Mouse (Mus musculus) fat pad, adult 2 months (tissue): ENCODE measurements around the gene Itga9.

Source experiments
- DNase-seq: peaks from one replicate; pipeline ENCODE4 v3.0.0-alpha.2; 2011; ENCODE audit warnings: low read depth, low spot score; ENCODE audit errors: extremely low read depth

Itga9 gene

DNA sequence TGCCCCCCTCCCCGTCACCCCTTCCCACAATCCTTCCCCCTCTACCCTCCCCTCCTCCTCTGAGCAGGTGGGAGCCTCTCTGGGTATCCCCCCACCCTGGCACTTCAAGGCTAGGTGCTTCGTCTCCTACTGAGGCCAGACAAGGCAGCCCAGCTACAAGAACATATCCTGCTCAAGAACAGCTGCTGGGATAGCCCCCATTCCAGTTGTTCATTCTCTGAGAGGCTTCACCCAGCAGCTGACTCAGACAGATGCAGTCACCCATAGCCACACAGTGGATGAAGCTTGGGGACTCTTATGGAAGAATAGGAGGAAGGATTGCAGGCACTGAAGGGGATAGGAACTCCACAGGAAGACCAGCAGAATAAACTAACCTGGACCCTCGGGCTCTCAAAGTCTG lies 157.2 kb downstream of the Itga9 start:
- no peak for DNase-seq

DNA sequence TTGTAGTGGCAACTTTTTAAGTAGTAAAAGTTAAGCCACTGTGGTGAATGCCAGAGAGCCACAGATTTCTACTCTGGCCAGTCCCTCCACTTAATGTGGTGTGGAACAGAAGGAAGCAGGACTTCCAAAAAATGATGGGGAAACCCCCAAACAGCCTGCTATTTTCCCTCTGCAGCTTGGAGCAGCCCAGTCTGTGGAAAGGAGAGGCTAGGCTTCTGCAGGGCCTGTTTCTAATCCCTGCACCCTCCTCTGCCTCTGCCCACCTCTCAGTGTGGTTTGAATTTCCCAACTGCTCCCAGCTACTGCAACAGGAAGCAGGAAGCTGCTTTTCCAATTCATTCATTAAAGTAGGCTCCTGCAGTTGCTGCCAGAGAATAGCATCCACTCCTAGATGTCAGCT lies 158.6 kb downstream of the Itga9 start:
- DNase-seq = no peak

DNA sequence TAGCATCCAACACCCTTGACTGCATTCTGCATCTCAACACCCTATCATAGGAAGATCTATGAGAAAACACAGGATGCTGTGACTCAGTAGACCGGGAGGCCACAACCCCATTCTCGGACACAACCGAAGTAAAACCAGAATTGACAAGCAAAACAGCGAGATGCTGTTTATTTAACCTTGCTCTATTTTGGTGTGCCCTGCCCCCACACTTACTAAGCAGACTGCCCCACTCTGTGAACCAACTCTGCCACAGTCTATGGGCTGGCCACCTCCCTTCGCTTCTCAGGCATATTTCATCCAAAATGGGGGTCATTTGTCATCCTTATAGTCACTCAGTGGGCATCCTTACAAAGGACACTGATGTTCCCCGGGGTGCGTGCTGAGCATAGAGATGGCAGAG lies 160.5 kb downstream of the Itga9 start:
- DNase-seq = no peak

DNA sequence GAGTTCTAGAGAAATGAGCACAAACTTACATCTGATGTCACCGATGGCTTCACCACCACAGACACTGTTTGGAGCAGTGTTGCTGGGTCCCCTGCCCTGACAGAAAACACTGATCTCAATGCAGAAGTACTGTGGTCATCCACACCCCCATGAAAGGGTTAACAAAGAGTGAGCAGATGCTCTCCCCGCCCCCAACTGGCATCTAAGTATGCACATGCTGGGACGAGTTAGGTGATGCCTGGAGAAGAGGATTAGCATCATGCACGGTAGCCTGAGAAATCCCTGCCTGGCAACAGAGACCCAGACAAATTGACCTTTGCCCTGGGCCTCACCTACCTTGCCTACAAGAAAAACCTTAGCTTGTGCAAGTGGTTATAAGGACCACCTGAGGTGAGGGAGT lies 162.1 kb downstream of the Itga9 start:
- DNase-seq = no peak

DNA sequence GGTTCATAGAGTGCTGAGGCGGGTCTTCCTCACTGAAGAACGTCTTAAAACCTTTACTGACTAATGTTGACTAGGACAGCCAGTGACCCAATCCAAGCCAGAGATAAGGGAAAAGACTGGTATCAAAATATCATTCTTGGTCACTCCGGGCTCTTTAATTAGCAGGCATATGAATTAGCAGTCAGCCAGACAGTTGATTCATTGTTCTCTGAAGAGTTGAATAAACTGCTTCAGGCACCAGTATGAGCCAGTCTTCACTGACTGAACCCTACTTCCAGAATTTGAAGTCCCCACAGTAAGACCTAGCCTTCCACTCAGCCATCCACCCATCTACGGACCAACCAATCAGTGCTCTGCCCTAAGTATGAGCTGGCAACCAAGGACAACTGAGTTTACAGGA lies 163.9 kb downstream of the Itga9 start:
- DNase-seq = no peak

DNA sequence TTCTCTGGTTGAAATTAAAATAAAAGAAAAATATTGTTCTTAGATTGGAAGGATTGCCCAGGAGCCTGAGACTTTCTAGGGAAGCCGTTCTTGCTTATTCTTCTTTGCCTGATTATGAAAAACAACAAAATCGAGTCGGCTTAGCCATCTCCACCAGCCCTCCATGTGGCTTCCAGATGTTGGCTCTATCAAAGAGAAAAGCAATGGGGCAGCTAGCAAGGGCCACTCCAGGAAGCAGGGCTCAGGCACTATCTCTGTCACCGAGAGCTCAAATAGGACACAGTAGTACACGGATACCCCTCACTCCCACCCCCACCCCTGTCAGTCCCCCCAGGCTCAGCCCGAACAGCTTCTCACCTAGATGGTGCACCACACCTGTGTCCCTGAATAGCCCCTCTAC lies 168.2 kb downstream of the Itga9 start:
- DNase-seq = no peak

DNA sequence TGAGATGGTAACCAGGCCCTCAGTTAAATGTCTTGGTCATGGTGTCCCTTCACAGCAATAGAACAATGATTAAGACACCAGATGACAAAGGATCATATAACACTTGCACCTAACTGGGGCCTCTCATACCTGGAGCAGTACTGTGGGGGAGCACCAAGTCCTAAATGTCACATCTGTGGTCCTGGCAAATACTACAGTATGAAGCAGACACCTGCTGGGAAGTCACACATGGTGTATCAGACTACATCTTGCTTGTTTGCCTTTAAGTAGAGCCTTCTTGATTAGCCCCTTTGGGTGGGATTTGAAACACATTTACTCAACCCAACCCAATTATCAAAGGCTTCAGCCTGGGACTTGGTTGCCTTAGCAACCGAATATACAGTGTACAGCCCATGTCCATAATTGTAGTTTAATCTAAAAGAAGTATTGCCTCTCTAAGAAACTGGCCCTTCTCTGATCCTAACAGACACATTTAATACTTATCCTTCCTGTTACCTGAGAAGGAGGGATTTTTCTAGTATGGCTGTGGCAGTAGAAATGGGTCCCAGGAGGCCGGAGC lies 170.5 kb downstream of the Itga9 start:
- no peak for DNase-seq

DNA sequence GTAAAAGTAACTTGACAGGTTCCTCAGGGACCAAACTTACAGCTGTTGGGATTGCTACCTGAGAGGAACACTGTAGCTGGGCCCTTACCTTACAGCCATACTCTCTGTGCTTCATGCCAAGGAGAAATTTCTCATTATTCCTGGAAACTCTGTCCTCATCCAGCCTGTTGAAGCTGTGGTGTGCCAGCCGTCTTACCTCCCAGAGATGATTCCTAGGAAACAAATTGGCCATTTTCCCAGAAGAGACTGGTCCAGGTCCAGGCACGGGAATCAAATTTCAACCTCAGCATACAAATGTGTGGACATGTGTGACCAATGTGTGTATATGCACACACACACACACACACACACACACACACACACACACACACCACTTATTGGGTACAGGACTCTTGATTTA lies 172.1 kb downstream of the Itga9 start:
- no peak for DNase-seq

DNA sequence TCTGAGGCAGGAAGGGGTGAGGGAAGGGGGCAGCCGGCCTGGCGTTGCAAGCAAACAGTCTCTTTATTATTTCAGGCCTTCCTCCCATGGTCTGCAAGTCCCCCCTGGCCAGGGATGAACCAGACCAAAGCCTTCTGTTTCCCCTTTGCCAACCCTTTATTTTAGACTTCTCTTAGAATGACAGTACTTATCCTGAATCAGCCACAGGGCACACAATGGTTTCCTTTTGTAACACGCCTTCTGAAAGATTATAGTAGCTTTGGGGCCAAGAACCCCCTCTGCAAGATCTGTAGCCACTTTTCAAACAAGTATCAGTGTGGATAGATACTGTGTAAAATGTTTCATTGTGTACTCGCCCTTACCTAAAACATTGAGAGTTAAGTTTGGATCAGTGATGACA lies 178.1 kb downstream of the Itga9 start:
- no peak for DNase-seq

DNA sequence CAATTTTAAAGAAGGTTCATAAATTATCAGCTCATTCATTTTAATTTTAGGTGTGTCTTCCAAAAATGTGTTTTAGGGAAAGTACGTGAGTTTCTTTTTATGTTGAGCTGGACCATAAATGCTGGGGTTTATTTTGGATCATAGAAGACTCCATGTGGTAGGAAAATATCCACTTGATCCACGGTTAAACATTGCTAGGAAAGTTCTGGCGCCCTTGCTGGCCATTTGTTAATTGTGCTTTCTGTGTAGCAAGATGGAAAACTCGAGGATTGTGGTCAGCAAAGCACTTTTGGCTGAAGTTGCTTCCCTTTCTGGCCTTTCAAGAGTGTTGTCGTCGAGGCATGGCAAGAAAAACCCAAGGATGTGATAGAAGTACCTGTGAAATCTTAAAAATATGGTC lies 179.3 kb downstream of the Itga9 start:
- no peak for DNase-seq

DNA sequence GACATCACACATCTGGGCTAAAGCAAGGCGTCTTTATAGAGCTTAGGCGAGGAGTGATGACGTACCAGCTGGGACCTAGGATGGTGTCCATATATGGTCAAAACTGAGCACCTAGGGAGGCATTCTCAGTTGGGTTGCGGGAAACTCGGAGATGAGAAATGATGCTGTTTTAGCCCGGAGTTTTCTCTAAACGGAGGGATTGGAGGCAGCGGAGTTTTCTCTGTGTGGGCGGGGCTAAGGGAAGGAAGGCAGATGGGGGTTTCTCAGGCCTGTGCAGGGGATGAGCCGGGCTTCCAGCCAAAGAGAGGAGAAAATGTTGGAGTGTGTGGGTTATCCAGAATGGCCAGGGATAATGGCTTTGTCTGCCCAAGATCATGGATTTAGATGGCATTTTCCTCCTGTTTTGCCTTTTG lies 182.4 kb downstream of the Itga9 start:
- DNase-seq = no peak

DNA sequence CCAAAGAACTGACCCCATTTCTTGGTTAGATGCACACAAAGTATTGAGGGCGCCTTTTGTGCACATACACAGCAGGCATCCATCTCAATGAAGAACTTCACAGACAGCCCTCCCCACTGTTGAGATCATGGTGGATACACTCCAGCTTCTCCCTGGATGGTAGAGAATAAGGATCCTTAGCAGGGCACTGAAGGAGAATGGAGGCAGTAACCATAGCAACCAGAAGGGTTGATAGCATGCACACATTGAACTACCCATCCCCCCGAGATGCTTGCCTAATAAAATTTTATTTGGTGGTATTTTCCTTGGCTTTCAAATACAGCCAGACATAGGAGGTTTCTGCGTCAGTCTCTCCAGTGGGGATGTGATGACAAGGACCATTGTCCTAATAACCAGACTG lies 184.7 kb downstream of the Itga9 start:
- no peak for DNase-seq

DNA sequence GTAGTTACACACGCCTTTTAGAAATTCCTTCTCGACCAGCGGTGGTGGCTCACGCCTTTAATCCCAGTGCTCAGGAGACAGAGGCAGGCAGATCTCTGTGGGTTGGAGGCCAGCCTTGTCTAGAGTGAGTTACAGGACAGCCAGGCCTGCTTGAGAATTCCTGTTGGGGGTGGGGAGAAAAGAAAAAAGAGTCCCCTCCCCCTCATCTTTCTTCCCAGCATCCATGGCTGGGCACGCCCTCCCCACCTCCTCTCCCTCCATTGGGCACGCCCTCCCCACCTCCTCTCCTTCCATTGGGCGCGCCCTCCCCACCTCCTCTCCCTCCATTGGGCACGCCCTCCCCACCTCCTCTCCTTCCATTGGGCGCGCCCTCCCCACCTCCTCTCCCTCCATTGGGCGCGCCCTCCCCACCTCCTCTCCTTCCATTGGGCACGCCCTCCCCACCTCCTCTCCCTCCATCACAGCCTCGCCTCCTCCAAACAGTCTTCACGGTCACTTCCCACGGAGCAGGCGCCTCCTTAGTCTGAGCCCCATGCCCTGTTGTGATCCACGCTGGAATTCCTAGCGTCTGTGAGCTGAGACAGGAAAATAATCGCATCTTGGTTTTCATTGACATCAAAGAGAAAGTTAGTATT lies 186.8 kb downstream of the Itga9 start:
- no peak for DNase-seq

DNA sequence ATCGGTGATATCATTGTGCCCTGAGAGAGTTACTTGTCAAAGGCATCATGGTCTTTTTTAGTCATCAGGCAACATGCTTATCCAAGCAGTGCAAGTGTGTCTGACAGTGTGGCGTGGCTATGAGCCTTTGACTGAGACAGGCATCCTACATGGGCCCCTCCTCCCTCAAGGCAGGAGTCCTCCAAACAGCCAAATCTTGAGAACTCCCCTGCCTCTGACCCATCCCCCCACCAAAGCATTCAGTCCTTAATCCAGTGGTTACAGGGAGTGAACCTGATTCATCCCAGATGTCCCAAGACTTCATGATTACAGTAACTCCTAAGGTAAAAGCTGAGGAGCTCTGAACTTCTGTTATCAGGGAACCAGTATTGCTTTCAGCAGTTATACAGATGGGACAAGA lies 188.2 kb downstream of the Itga9 start:
- DNase-seq = no peak

DNA sequence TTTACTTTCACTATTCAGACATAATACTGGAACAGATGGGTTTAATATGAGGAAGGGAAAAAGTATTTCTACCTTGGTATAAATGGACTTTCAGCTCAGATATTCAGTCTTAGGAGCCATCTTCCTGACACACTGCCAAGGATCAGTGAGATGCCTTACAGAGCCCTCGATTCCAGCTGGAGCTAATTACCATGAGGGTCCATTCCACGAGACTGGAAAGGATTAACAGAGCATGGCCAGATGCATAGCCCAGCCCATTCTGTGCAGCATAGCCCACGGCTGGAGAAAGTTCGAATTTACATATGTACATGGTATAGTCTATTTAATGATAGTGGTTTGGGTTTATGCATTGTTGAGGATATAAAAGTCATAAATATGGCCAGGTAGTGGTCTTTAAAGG lies 188.8 kb downstream of the Itga9 start:
- no peak for DNase-seq

DNA sequence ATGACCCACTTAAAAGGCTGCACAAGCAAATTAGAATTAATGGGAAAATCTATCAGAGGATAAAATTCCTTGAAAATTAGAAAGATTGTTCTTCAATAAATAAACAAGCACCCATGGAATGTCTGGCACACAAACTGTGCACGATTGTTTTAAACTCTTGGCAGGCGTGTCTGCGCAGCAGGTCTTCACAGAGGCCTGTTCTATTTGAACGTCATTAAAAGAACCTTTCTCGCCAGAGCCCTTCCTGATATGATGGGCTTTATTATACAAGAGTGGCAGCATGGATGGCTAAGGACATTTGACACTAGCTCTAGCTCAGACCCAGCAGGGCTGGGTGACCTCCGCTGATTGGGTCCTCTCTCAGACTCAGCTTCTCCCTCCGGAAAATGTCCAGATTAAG lies 192.6 kb downstream of the Itga9 start:
- DNase-seq = no peak

DNA sequence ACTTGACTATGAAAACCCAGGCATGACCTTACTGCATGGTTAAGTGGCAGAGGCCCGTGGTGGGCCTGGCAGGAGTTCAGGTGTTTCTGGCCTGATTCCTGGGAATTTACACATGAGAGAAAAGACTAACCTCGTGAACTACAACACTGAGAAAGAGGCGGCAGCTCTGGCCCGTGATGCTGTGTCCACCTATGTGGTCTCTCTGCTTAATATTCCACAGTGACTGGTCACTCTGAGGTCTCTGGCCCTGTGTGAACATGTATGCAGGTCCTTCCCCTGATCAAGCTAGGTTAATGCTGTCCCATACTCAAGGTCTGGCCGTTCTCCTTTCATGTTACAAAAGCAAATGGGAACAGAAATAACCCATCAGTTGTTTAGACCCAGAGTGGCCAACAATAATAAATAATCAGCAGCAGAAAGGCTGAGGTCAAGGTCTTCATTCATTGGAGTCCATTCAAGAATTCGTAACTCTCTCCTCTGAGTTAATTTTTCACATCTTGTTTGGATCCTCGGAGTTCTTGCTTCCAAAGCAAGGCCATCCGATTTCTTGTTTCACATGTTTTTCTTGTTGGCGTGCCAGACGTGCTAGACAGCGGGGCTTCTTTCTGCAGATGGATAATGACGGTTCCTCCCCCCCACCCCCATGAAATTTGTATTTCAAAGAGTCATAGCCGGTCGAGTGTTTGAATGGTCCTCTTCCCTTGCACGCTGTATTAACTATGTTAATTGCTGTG lies 194.9 kb downstream of the Itga9 start:
- DNase-seq = no peak

DNA sequence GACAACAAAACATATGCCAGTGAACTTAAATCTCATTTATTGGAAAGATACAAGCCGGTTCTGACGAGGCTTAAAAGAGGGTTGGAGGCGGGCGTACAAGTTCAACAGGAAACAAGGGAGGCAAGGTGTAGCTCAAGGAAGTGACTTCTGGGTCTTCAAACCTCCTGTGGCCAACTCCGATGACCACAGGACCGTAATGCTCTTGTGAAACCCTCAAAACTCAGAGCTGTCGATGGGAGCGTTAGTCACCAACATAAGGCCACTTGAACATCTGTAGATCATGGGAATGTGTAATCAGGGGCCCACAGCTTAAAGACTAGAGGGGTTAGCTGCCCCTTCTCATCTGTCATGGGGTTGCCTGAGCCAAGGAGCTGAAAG lies 195.4 kb downstream of the Itga9 start:
- no peak for DNase-seq

DNA sequence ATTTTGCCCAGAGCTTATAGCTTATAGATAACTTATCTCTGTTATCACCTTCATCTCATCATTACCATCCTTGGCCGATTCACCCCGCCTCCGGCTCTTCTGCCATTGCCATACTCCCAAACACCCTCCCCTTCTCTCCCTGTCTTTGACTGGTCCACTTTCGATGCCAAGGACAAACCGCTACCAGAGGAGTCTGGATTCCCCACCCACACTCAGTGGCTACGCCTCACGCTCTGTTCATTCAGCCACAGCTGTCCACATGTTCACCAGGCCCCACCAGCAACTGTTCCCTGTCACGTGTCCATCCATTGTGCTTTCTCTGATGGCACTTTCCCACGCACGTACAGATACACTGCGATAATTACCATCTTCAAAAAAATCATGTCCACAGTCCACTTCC lies 195.9 kb downstream of the Itga9 start:
- no peak for DNase-seq

DNA sequence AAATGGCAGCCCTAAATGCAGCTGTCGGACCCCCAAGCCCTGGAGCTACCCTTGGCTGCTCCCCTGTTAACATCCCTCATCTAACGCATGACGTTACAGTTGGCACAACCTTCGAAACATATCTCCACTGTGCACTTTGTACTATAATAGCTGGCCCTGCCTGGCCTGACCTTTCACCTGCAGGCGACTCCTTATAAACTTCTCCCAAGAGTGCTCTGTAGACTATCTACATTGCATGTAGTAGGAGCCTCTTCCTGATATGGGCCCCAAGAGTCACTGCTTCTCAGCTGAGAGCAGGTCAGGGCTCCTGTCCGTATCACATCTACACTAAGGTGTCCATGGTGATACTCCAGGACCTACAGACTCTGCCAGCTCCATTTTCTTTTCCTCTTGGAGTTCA lies 199.2 kb downstream of the Itga9 start:
- no peak for DNase-seq

DNA sequence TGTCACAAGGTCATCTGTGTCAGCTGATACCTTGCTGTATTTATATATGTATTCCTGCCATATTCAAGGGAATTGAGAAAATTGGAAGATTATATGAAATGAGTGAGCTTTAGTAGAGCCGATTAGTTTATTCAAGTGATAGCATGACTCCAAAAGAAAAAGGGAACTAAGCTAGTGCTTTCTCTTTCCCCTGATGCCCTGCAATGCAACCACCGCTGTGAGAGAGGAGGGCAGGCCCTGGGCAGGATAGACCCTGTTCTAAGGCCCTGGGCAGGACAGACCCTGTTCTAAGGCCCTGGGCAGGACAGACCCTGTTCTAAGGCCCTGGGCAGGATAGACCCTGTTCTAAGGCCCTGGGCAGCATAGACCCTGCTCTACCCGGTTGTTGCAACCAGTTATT lies 201.2 kb downstream of the Itga9 start:
- DNase-seq = no peak

DNA sequence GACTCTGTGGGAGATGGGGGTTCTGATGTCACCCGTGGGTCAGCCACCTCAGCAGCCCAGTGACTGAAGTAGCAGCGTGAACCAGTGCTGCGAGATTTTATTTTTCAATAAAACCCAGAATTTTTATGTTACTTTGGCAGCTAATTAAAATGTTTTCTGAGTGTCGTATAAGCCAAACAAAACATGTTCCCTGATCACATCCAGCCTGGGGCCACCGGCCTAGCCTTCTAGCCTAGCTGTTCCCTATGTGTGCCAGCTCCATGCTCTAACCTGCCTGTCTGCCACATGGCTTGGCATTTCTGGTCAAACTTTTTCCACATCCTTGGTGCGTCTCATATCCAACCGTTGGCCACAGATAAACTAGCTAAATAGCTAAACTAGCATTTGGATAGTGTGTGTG lies 205.7 kb downstream of the Itga9 start:
- peak; percentile 7 for DNase-seq

DNA sequence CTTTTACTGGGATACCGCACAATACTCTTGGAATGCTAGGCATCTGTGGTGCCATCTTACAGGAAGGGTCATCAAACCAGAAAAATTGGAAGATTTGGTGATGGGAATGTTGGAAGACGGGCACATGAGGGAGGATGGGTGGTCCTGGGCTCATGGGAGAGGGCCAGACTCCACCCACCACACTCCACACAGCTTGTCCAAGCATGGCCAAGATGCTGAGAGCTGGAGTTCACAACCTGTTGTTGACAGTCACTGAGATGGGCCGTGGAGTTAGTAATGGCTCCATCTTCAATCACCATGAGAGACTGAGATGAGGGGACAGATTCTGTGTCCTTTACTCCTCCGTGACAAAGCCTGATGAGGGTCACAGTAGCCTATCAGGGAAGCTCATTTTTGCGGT lies 207.0 kb downstream of the Itga9 start:
- DNase-seq = no peak
